Mouse (Mus musculus): ENCODE results near the gene Smim24. TPM values are rescaled to one million over a fixed set of nuclear protein-coding genes. Genes with fewer than 3 reads are reported as not detected.

Gene Smim24
- 2.9 and 3.6 TPM in 2 replicates for polyA plus RNA-seq (2015; fragmentation: Nextera tagmentation; extraction: Ambion mirVana)

DNA sequence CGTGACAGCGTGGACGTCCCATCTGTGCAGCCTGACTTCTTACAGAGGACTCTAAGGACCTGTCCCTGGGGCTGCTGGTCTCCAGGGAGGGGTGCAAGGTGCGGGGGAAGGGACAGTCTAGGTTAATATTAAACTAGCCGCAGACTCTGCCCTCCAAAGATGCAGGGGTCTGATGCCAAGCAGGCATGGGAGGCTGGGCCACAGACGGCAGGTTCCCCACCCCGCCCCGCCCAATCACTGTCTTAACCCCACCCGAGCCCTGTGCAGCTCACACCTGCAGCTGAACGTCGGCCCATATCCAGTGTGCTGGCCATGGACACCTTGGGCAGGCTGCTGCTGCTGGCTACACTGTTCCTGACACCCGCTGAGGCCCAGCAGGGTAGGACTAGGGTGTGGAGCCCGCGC is at the start of gene Smim24:
Gene Smim24 (plus strand): TSS at position 271 of the 405 bp plus-strand sequence.
- H3K27ac ChIP-seq = peak within 1 kb of the TSS; percentile 74
- H3K9me3 ChIP-seq = no peaks in the 10 kb centered on the region
- ATAC-seq (ENCODE audit: insufficient number of reproducible peaks, low FRiP score, low TSS enrichment, low read depth) = no peak
- 60% methylated on average over 14 of the region's 14 CpGs for WGBS
- H3K4me1 ChIP-seq = peaks cover 48% of the 10 kb centered on the region
- H3K4me3 ChIP-seq = peak within 1 kb of the TSS; percentile 29
- peak within 1 kb of the TSS; percentile 33; the same call in 1 of the 2 replicates for H3K9ac ChIP-seq
- H3K27me3 ChIP-seq = no peaks in the 10 kb centered on the region
- peaks cover 35% of the 10 kb centered on the region for H3K36me3 ChIP-seq
- peak within 1 kb of the TSS; percentile 55 for H3K4me2 ChIP-seq

DNA sequence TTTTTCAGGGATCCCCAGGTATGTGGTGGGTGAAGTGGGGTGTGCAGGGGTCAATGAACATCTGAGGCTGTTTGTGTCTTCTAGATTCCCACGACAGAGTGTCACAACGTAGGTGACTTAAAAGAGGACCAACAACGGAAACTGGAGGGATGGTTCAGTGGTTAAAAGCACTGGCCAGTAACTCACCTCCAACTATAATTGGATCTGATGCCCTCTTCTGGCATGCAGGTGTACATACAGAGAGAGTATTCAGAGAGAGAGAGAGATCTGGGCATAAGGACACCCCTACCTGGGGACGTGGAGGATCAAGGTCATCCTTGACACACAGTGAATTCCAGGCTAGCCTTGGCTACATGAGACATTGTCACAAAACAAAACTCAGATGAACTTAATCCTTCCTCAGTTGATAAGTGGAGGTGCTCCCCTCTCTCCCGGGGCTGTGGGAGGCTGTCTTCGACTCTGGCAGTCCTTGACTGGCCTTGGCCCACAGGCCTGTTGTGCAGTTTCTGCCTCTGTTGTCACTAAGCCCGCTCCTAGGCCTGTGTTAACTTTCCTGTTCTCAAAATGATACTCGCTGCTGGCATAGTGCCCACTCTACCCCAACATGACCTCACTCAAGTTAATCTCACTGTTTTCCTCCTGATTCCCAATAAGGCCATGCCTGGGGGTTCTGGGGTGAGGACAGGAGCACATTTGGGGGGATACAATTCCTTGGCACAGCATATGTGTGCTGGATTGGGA is 48.3 kb upstream of the Smim24 start:
- 51% methylated on average over 8 of the region's 8 CpGs for WGBS
- Histone ChIP-seq H3K4me1 (peaks cover 39% of the 10 kb centered on the region), H3K9ac (no peak overlapping the region), H3K9me3 (no peaks in the 10 kb centered on the region), H3K4me2 (no peak overlapping the region), H3K36me3 (peaks cover 19% of the 10 kb centered on the region), H3K27ac (no peak overlapping the region), H3K4me3 (no peak overlapping the region), H3K27me3 (peaks cover 53% of the 10 kb centered on the region)
- ATAC-seq (ENCODE audit: insufficient number of reproducible peaks, low FRiP score, low TSS enrichment, low read depth) = no peak

DNA sequence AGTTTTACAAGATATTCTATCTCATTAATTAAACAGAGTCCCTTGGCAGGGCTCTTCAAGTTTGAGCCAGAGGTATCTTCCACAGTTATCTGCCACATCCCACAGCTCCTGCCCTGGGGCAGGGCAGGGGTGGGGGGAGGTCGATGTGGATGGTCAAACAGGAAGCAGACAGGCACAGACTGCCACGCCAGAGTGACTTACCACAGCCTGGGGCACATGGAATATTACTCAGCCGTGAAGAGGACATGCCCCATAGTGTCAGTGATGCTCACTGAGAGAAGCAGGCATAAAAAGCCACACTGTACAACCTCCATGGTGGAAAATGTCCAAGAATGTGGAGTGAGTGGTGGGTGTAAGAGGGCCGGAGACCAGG is 47.7 kb upstream of the Smim24 start:
- WGBS = 83% methylated on average over 4 of the region's 4 CpGs
- no peak overlapping the region for H3K9ac ChIP-seq
- H3K9me3 ChIP-seq = no peaks in the 10 kb centered on the region
- no peak overlapping the region for H3K27ac ChIP-seq
- H3K4me2 ChIP-seq = no peak overlapping the region
- no peak overlapping the region for H3K4me3 ChIP-seq
- peaks cover 43% of the 10 kb centered on the region for H3K4me1 ChIP-seq
- peaks cover 19% of the 10 kb centered on the region for H3K36me3 ChIP-seq
- ATAC-seq (ENCODE audit: insufficient number of reproducible peaks, low FRiP score, low TSS enrichment, low read depth) = no peak
- peaks cover 53% of the 10 kb centered on the region for H3K27me3 ChIP-seq

DNA sequence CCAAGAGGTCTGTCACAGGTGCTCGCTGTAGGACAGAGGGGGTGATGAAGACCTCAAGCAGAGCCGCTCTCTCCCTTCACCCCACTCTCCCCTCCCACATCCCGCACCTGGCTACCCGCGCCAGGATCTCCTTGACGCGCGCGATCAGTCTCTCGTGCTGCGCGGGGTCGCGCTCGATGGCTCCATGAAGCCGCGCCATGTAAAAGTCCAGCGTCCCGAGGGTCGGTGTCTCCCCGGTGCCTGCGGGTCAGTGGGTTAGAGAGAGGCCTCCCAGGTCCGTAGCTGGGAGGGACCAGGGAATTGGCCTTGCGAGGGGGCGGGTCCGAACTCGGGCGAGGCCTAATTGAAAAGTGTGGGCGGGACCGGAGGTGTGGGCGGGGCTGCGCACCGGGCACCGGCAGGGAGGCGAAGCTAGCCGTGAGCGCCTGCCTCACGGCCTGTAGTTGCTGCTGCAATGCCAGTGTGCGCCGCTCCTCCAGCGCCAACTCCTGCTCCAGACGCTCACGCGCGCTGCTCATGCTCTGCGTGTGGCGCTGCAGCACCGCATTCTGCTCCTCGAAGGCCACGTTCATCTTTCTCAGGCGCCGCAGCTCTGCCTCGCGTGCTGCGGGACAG is 46.3 kb upstream of the Smim24 start:
- Histone ChIP-seq H3K9me3 (no peaks in the 10 kb centered on the region), H3K4me2 (peak overlapping the region; percentile 49), H3K9ac (peak overlapping the region; percentile 28; the same call in 1 of the 2 replicates), H3K27ac (0 out of 2 replicates have a peak overlapping the region, but pooled peaks have one; percentile 50), H3K36me3 (peaks cover 19% of the 10 kb centered on the region), H3K27me3 (peaks cover 41% of the 10 kb centered on the region), H3K4me3 (peak overlapping the region; percentile 33), H3K4me1 (peaks cover 41% of the 10 kb centered on the region)
- WGBS = 12% methylated on average over 50 of the region's 55 CpGs
- ATAC-seq (ENCODE audit: insufficient number of reproducible peaks, low FRiP score, low TSS enrichment, low read depth) = no peak

DNA sequence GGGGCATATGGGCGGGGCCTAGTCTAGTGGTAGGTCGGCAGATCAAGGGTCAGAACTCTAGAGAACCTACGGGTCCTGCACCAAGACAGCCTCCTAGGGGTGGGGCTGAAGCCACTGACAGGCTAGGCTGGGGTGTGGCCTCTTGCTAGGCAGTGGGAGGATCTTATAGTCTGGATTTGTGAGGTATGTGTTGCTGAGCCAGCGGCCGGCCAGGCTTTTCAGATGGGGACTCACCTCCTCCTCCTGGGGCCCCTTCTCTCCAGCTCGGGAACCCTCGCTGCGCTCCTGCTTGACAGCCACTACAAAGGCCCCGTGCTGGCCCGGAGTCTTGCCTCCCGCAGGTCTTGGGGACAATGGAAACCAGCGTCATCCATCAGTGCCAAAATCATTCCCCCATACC is 43.7 kb upstream of the Smim24 start:
- Histone ChIP-seq H3K9me3 (no peaks in the 10 kb centered on the region), H3K36me3 (peaks cover 19% of the 10 kb centered on the region), H3K27ac (0 out of 2 replicates have a peak overlapping the region, but pooled peaks have one; percentile 77), H3K4me3 (peak overlapping the region; percentile 79), H3K27me3 (peaks cover 16% of the 10 kb centered on the region), H3K4me2 (peak overlapping the region; percentile 84), H3K9ac (peak overlapping the region; percentile 78; the same call in 1 of the 2 replicates), H3K4me1 (peaks cover 32% of the 10 kb centered on the region)
- ATAC-seq (ENCODE audit: insufficient number of reproducible peaks, low FRiP score, low TSS enrichment, low read depth) = no peak
- WGBS = 7% methylated on average over 12 of the region's 12 CpGs

DNA sequence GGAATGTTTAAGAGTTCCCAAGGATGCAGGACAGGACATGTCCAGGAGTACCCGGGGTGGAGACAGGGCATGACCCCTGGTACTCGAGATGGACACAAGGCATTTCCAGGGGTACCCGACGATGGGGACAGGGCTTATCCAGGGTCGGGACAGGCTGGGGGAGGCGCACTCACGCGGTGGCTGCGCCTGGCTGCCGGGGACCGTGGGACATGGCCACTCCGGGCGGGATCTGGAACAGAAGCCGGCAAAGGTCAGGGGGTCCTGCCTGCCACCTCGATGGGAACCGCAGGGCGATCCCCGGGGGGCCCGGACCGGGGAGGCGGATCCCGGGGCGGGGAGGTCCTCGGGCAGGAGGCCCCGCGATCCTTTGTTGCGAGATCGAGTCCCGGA is 42.9 kb upstream of the Smim24 start:
- peak; percentile 12; the same call in 1 of the 2 replicates for ATAC-seq (ENCODE audit: insufficient number of reproducible peaks, low FRiP score, low TSS enrichment, low read depth)
- Histone ChIP-seq H3K36me3 (peaks cover 19% of the 10 kb centered on the region), H3K4me3 (peak overlapping the region; percentile 79), H3K27ac (peak overlapping the region; percentile 77), H3K4me1 (peaks cover 32% of the 10 kb centered on the region), H3K4me2 (peak overlapping the region; percentile 84), H3K27me3 (peaks cover 9% of the 10 kb centered on the region), H3K9ac (peak overlapping the region; percentile 78), H3K9me3 (no peaks in the 10 kb centered on the region)
- under 1% methylated on average over 29 of the region's 29 CpGs for WGBS

DNA sequence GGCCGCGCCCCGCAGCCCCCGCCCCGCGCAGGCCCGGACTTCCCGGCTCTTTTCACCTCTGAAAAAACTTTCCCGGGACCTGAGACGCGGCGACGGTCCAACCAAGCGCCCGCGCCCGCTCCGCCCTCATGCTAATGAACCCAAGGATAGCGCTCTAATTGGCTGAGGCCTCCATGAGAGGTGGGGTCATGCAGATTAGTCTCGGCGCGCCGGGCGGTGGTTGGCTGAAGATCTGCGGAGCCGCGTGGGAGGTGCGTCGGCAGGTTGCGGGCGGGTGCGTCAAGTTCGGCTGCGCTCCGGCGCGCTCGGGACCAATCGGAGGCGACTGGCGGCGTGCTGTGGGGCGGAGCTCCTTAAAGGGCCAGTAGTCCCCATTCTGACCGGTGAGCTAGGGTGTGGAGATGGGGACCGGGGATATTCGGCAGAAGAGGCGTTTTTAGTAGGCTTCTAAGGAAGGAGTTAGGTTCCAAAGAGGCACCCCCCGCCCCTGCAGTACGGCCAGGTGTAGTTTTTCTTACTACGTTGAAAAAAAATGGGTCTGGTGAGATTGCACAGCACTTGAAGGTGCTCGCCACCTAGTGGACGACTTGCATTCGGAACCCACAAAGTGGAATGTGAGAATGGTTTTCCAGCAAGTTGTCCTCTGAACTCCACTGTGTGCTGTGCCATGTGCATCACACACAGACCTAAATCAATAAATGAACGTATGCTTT is 42.3 kb upstream of the Smim24 start, which contains the start of gene Hmg20b:
Gene Hmg20b (minus strand): TSS at position 130 of the 713 bp plus-strand sequence.
- Histone ChIP-seq H3K4me1 (peaks cover 32% of the 10 kb centered on the region), H3K27me3 (peaks cover 3% of the 10 kb centered on the region; the same call in 1 of the 2 replicates), H3K36me3 (peaks cover 16% of the 10 kb centered on the region), H3K27ac (peak within 1 kb of the TSS; percentile 78), H3K9me3 (no peaks in the 10 kb centered on the region), H3K4me3 (peak within 1 kb of the TSS; percentile 79), H3K9ac (peak within 1 kb of the TSS; percentile 78), H3K4me2 (peak within 1 kb of the TSS; percentile 84)
- ATAC-seq (ENCODE audit: insufficient number of reproducible peaks, low FRiP score, low TSS enrichment, low read depth) = peak; percentile 95
- under 1% methylated on average over 54 of the region's 54 CpGs for WGBS

DNA sequence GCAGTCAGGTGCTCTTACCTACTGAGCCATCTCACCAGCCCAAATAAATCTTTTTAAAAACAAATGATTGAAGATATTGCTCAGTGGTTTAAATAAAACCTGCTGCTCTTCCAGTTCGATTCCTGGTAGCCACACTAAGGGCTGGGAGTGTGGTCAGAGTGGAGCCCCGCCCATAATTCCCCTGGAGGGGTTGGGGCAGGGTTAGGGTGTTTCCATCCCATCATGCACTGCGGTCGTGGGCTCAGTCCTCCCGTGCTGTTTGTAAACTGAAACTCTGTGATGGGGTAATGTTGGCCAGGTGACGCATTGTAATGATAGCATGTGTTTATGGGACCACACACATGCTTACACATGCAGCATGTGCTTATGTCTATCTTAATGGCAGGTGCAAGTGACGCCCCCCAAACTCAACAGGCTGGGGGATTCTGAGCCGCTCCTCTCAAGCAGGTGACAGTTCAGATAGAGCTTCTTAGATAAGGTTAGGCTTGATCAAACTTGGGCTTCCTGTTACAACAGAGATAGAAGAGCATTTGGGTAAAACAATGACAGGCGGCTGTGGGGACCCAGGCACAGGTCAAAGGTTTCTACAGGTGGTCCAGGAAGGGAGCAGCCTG is 41.1 kb upstream of the Smim24 start:
- 19% methylated on average over 9 of the region's 9 CpGs for WGBS
- Histone ChIP-seq H3K27me3 (0 out of 2 replicates have a peak, but pooled peaks cover 3% of the 10 kb centered on the region), H3K4me1 (peaks cover 30% of the 10 kb centered on the region), H3K36me3 (peaks cover 14% of the 10 kb centered on the region), H3K27ac (0 out of 2 replicates have a peak overlapping the region, but pooled peaks have one; percentile 33), H3K4me3 (no peak overlapping the region), H3K9ac (no peak overlapping the region), H3K9me3 (no peaks in the 10 kb centered on the region), H3K4me2 (no peak overlapping the region)
- no peak for ATAC-seq (ENCODE audit: insufficient number of reproducible peaks, low FRiP score, low TSS enrichment, low read depth)

DNA sequence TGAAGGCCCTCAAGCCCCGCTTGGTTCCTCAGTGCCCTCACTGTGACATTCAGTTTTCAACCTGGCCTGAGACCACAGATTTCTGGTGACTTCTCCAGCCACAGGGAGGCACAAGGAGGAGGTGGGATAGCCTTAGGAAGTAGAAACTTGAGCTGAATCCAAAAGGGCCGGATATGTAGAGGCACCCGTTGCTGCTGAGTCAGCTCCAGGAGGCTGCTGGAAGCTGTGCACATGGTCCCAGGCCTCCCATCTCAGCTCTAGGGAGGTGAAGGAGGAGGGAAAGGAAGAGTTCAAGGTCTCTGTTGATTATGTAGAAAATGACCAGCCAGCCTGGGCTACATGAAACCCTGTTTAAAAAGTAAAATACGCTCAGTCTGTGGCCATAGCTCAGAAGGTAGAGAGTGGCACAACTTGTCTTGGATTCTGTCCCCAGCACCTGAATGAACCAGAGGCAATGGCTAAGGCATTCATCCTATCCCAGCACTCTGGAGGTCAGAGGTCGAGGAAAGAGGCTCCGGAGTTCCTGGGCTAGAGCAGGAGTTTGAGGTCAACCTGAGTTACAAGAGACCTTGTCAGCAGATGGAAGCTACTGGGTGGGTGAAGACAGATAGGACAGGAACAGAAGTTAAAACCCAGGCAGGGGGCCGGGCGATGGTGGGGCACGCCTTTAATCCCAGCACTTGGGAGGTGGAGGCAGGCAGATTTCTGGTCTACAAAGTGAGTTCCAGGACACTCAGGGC is 37.9 kb upstream of the Smim24 start:
- Histone ChIP-seq H3K9ac (no peak overlapping the region), H3K4me2 (no peak overlapping the region), H3K27ac (no peak overlapping the region), H3K27me3 (0 out of 2 replicates have a peak, but pooled peaks cover 3% of the 10 kb centered on the region), H3K9me3 (no peaks in the 10 kb centered on the region), H3K4me3 (no peak overlapping the region), H3K36me3 (0 out of 2 replicates have a peak, but pooled peaks cover 3% of the 10 kb centered on the region), H3K4me1 (peaks cover 27% of the 10 kb centered on the region)
- WGBS = 62% methylated on average over 9 of the region's 9 CpGs
- ATAC-seq (ENCODE audit: insufficient number of reproducible peaks, low FRiP score, low TSS enrichment, low read depth) = no peak

DNA sequence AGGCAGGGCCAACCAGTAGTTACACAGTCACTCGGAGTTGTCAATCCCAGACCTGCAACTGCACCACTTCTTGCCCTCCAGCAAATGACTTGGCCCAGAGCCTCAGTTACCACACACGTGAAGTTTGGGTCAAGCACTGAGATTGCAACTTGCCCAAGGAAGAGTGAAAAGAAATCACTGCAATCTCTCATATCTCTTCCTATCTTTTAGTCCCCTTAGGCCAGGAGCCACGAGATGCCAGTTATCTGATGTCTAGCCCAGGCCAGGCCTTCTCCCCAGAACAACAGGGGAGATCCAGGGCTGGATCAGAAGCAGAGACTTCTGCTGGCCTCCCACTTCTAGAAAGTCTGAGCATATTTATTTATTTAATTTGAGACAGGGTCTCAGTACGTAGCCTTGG is 37.3 kb upstream of the Smim24 start:
- WGBS = 78% methylated on average over 4 of the region's 4 CpGs
- ATAC-seq (ENCODE audit: insufficient number of reproducible peaks, low FRiP score, low TSS enrichment, low read depth) = no peak

More for the DNA sequence above, 37.3 kb upstream of the Smim24 start:
- Histone ChIP-seq H3K27me3 (0 out of 2 replicates have a peak, but pooled peaks cover 3% of the 10 kb centered on the region), H3K9me3 (no peaks in the 10 kb centered on the region), H3K4me3 (no peak overlapping the region), H3K36me3 (0 out of 2 replicates have a peak, but pooled peaks cover 6% of the 10 kb centered on the region), H3K4me2 (no peak overlapping the region), H3K4me1 (peaks cover 27% of the 10 kb centered on the region), H3K27ac (no peak overlapping the region), H3K9ac (no peak overlapping the region)
